Mouse (Mus musculus) heart, adult 2 months (tissue): Measurements from ENCODE around the gene Shank1.

ENCODE experiments used
- CTCF ChIP-seq: fragments of 200-600 bp; IDR thresholded peaks from 2 replicates; pipeline ENCODE4 v1.8.1; 2022; ENCODE audit warnings: antibody characterized with exemption, mild to moderate bottlenecking, moderate library complexity
- EP300 ChIP-seq: fragments of 200-500 bp; IDR thresholded peaks from 2 replicates; pipeline ENCODE4 v1.6.1; 2011; ENCODE audit warnings: low read depth, low read length, control low read depth; ENCODE audit not compliant: insufficient read depth
- POLR2A ChIP-seq: fragments of 200-500 bp; IDR thresholded peaks from 2 replicates; pipeline ENCODE4 v1.6.1; 2011; ENCODE audit warnings: mild to moderate bottlenecking, low read depth, low read length, control low read depth; ENCODE audit not compliant: insufficient read depth

DNA sequence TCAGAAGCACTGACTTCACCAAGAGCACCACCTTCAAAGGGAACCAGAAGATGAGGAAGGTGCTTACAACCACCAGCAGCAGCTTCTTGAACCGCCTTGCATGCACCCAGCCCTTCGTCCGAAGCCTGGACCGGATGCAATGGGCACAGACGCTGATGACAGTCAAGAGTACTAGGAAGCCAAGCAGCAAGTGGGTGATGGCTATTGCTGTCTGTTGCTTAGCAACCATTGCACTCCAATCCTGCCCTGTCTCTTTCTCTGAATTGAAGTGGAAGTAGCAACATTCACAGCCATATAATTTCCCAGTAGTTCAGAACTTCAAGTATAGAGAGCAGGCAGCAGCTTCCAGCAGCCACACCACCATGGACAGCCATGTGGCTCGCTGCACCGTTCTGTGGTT lies 28.5 kb upstream of the Shank1 start:
- no peak for TF ChIP-seq CTCF
- no peak for TF ChIP-seq EP300
- no peak for TF ChIP-seq POLR2A
